Mouse (Mus musculus): ENCODE measurements at regions not wholly inside any gene's neighbourhood (a gene's known extent, or its start where the extent isn't known, plus 50 kb on each side); places are given as distances from the start of the nearest gene placed in this dataset.

- no peak for TF ChIP-seq POLR2A (IDR thresholded peaks at IDR 0.05; ENCODE audit: insufficient read depth, low read depth, low read length)
- no peak for TF ChIP-seq CTCF (IDR thresholded peaks at IDR 0.05)
These were observed 57.3 kb upstream of the Dgkg start for GRCm38 (mm10) chr16:22714315-22714714.
